Mouse (Mus musculus) layer of hippocampus, adult 8-10 months (tissue): ENCODE data around the gene Inpp5e. TPM values are rescaled to one million over a fixed set of nuclear protein-coding genes. Genes with fewer than 3 reads are reported as not detected.

ENCODE experiments used
- DNase-seq, 2 experiments: peaks; one replicate each; pipeline ENCODE4 v3.0.0; 2022; ENCODE audit warnings: low spot score in 2 of 2
- total RNA-seq, 4 experiments: library from RNA; stranded (reverse); gene quantifications; 2 replicates each; pipeline ENCODE4 v1.2.4; 2022

Gene Inpp5e
- total RNA-seq = 10 to 100 TPM; 23.9 to 27.9 (median 25.8) TPM

GRCm38 (mm10) chr2:26408515-26409356 is at the start of gene Inpp5e:
Gene Inpp5e (minus strand): TSS chr2:26409203.
- peak; percentile 89 to 97 for DNase-seq

- no peak for DNase-seq
Observed at GRCm38 (mm10) chr2:26458402-26459124, 49.6 kb upstream of the Inpp5e start.

GRCm38 (mm10) chr2:26449121-26450060 is 40.4 kb upstream of the Inpp5e start:
- peak; percentile 68 to 87 for DNase-seq

GRCm38 (mm10) chr2:26447451-26447850 is 38.4 kb upstream of the Inpp5e start:
- DNase-seq = no peak

GRCm38 (mm10) chr2:26446671-26447070 is 37.7 kb upstream of the Inpp5e start:
- no peak for DNase-seq

- DNase-seq = peak; percentile 94 to 95
Observed at GRCm38 (mm10) chr2:26445666-26446445, 36.9 kb upstream of the Inpp5e start.

- DNase-seq = peak; percentile 99 to 100
Observed at GRCm38 (mm10) chr2:26444946-26445665, 36.1 kb upstream of the Inpp5e start, which contains the start of gene Sec16a. Gene Sec16a (minus strand): TSS chr2:26445216.

- DNase-seq = no peak
Observed at GRCm38 (mm10) chr2:26444368-26444767, 35.4 kb upstream of the Inpp5e start.

GRCm38 (mm10) chr2:26443876-26444275 is 34.9 kb upstream of the Inpp5e start:
- no peak for DNase-seq

GRCm38 (mm10) chr2:26442843-26443242 is 33.8 kb upstream of the Inpp5e start:
- no peak for DNase-seq

GRCm38 (mm10) chr2:26441688-26442087 is 32.7 kb upstream of the Inpp5e start:
- DNase-seq = no peak

GRCm38 (mm10) chr2:26441261-26441660 is 32.3 kb upstream of the Inpp5e start:
- no peak for DNase-seq

- no peak for DNase-seq
Observed at GRCm38 (mm10) chr2:26439671-26440070, 30.7 kb upstream of the Inpp5e start.

GRCm38 (mm10) chr2:26438373-26438772 is 29.4 kb upstream of the Inpp5e start:
- DNase-seq = no peak

GRCm38 (mm10) chr2:26437221-26437620 is 28.2 kb upstream of the Inpp5e start:
- DNase-seq = peak in 1 of 2 experiments; percentile 46

GRCm38 (mm10) chr2:26434791-26435572 is 26.0 kb upstream of the Inpp5e start:
- no peak for DNase-seq

GRCm38 (mm10) chr2:26429851-26430250 is 20.8 kb upstream of the Inpp5e start:
- no peak for DNase-seq

- DNase-seq = no peak
Observed at GRCm38 (mm10) chr2:26424541-26424940, 15.5 kb upstream of the Inpp5e start.

GRCm38 (mm10) chr2:26423086-26423485 is 14.1 kb upstream of the Inpp5e start:
- DNase-seq = no peak
